Mouse (Mus musculus) cerebellum, adult 2 months (tissue): ENCODE measurements around the gene Gps1. TPM values are rescaled to one million over a fixed set of nuclear protein-coding genes. Genes with fewer than 3 reads are reported as not detected.

ENCODE experiments used
- DNase-seq, 2 experiments: peaks; one replicate each; pipeline ENCODE4 v3.0.0; 2021
- H3K27ac ChIP-seq: fragments of 200-500 bp; 2 replicates; pipeline ENCODE4 v1.5.1; 2012; ENCODE audit warnings: low read length, control low read depth, inconsistent platforms; ENCODE audit not compliant: insufficient read depth
- H3K27me3 ChIP-seq: fragments of 200-500 bp; 2 replicates; pipeline ENCODE4 v1.6.1; 2012; ENCODE audit warnings: inconsistent platforms, mild to moderate bottlenecking, low read length, moderate library complexity; ENCODE audit not compliant: control insufficient read depth, insufficient read depth
- H3K4me1 ChIP-seq: fragments of 200-500 bp; 2 replicates; pipeline ENCODE4 v1.6.1; 2011; ENCODE audit warnings: low read length; ENCODE audit not compliant: control insufficient read depth, insufficient read depth
- H3K4me3 ChIP-seq: fragments of 200-500 bp; replicated peaks from 2 replicates; pipeline ENCODE3; 2011; ENCODE audit warnings: mild to moderate bottlenecking, low read depth, low read length, control low read depth; ENCODE audit not compliant: insufficient read depth
- CTCF ChIP-seq: fragments of 200-500 bp; IDR thresholded peaks from 2 replicates; pipeline ENCODE4 v1.5.1; 2011; ENCODE audit warnings: low read depth, mild to moderate bottlenecking, control low read depth, low read length, moderate library complexity, borderline replicate concordance; ENCODE audit not compliant: insufficient read depth
- POLR2A ChIP-seq: fragments of 200-500 bp; IDR thresholded peaks from 2 replicates; pipeline ENCODE4 v1.6.1; 2011; ENCODE audit warnings: low read length, control low read depth, borderline replicate concordance; ENCODE audit not compliant: insufficient read depth
- WGBS: fragments of 180-500 bp; shearing (Covaris S2); methylation state at CpG from one replicate; pipeline ENCODE4 v1.1.7; 2018; 5-methylcytosine and 5-hydroxymethylcytosine counted together
- polyA plus RNA-seq: library from polyadenylated mRNA; depleted of rRNA; stranded (reverse); fragments of >200 nt; gene quantifications from 2 replicates; pipeline ENCODE4 v1.2.3, GENCODE M21; 2012; rRNA removed

Gps1 gene
- 238 and 248 TPM in 2 replicates for polyA plus RNA-seq

GRCm38 (mm10) chr11:120784064-120784791 is at the start of gene Gps1, which contains the start of gene Rfng:
Gene Gps1, plus strand, starts transcription at chr11:120784272.
Gene Rfng, minus strand, starts transcription at chr11:120784207.
- H3K27me3 ChIP-seq = no peaks in the 10 kb centered on the region
- peak within 1 kb of the TSS; percentile 77 for H3K4me3 ChIP-seq
- TF ChIP-seq CTCF (no peak), POLR2A (peak; percentile 29; the same call in 1 of the 2 replicates)
- DNase-seq = peak; percentile 85 to 88
- peaks cover 21% of the 10 kb centered on the region for H3K4me1 ChIP-seq
- WGBS = 1% methylated on average over 83 of the region's 107 CpGs
- peak within 1 kb of the TSS; percentile 91 for H3K27ac ChIP-seq

GRCm38 (mm10) chr11:120736424-120736823 is 47.6 kb upstream of the Gps1 start:
- no peaks in the 10 kb centered on the region for H3K4me1 ChIP-seq
- H3K27ac ChIP-seq = no peak overlapping the region
- no peak overlapping the region for H3K4me3 ChIP-seq
- TF ChIP-seq CTCF = no peak
- TF ChIP-seq POLR2A = no peak
- 71% methylated on average over 6 of the region's 6 CpGs for WGBS
- DNase-seq = no peak
- H3K27me3 ChIP-seq = no peaks in the 10 kb centered on the region

GRCm38 (mm10) chr11:120740981-120741380 is 43.1 kb upstream of the Gps1 start:
- Histone ChIP-seq H3K27ac (no peak overlapping the region), H3K4me1 (no peaks in the 10 kb centered on the region), H3K27me3 (no peaks in the 10 kb centered on the region), H3K4me3 (no peak overlapping the region)
- TF ChIP-seq POLR2A = no peak
- TF ChIP-seq CTCF = no peak
- 74% methylated on average over 5 of the region's 5 CpGs for WGBS
- no peak for DNase-seq

GRCm38 (mm10) chr11:120744121-120744701 is 39.9 kb upstream of the Gps1 start:
- H3K27me3 ChIP-seq = no peaks in the 10 kb centered on the region
- H3K27ac ChIP-seq = no peak overlapping the region
- no peak overlapping the region for H3K4me3 ChIP-seq
- DNase-seq = no peak
- WGBS = 76% methylated on average over 7 of the region's 7 CpGs
- H3K4me1 ChIP-seq = no peaks in the 10 kb centered on the region
- TF ChIP-seq POLR2A (no peak), CTCF (no peak)

GRCm38 (mm10) chr11:120747974-120748373 is 36.1 kb upstream of the Gps1 start:
- TF ChIP-seq CTCF (no peak), POLR2A (no peak)
- DNase-seq = no peak
- 79% methylated on average over 4 of the region's 4 CpGs for WGBS
- Histone ChIP-seq H3K4me1 (no peaks in the 10 kb centered on the region), H3K4me3 (no peak overlapping the region), H3K27ac (no peak overlapping the region), H3K27me3 (no peaks in the 10 kb centered on the region)

GRCm38 (mm10) chr11:120749430-120749829 is 34.6 kb upstream of the Gps1 start:
- Histone ChIP-seq H3K4me1 (no peaks in the 10 kb centered on the region), H3K27me3 (no peaks in the 10 kb centered on the region), H3K4me3 (no peak overlapping the region), H3K27ac (no peak overlapping the region)
- 60% methylated on average over 8 of the region's 8 CpGs for WGBS
- DNase-seq = peak in 1 of 2 experiments; percentile 23
- 0 out of 2 replicates have a peak, but pooled peaks have one; percentile 27 for TF ChIP-seq CTCF
- TF ChIP-seq POLR2A = no peak

- H3K27ac ChIP-seq = no peak overlapping the region
- no peak overlapping the region for H3K4me3 ChIP-seq
- WGBS = 58% methylated on average over 4 of the region's 4 CpGs
These were observed 32.5 kb upstream of the Gps1 start for GRCm38 (mm10) chr11:120751606-120752005.

GRCm38 (mm10) chr11:120760236-120760635 is 23.8 kb upstream of the Gps1 start:
- H3K4me1 ChIP-seq = no peaks in the 10 kb centered on the region
- no peak for TF ChIP-seq POLR2A
- no peak for TF ChIP-seq CTCF
- H3K27me3 ChIP-seq = no peaks in the 10 kb centered on the region
- 81% methylated on average over 9 of the region's 9 CpGs for WGBS
- H3K4me3 ChIP-seq = no peak overlapping the region
- DNase-seq = no peak
- H3K27ac ChIP-seq = no peak overlapping the region

More at GRCm38 (mm10) chr11:120751606-120752005, 32.5 kb upstream of the Gps1 start:
- H3K27me3 ChIP-seq = no peaks in the 10 kb centered on the region
- TF ChIP-seq POLR2A = no peak
- no peak for TF ChIP-seq CTCF
- DNase-seq = no peak
- no peaks in the 10 kb centered on the region for H3K4me1 ChIP-seq
